Mouse (Mus musculus): ENCODE data around the gene Slc5a11. TPM values are rescaled to one million over a fixed set of nuclear protein-coding genes. Genes with fewer than 3 reads are reported as not detected.

Slc5a11 gene
- polyA plus RNA-seq, 1 experiment: 1.2 TPM

- Histone ChIP-seq H3K4me3 (replicated peaks; ENCODE audit: extremely low read depth, low read depth, low read length) (no peak overlapping the region), H3K4me1 (ENCODE audit: control insufficient read depth, insufficient read depth, low read length) (no peaks in the 10 kb centered on the region)
- TF ChIP-seq CTCF (IDR thresholded peaks at IDR 0.05; ENCODE audit: insufficient read depth, low read length) (no peak), POLR2A (IDR thresholded peaks at IDR 0.05; ENCODE audit: borderline replicate concordance, extremely low read depth, low read depth, low read length) (no peak)
- no peak for DNase-seq
- 84% methylated on average over 3 of the region's 3 CpGs for WGBS
Measured at GRCm38 (mm10) chr7:123188462-123188861, 26.1 kb upstream of the Slc5a11 start.

DNA sequence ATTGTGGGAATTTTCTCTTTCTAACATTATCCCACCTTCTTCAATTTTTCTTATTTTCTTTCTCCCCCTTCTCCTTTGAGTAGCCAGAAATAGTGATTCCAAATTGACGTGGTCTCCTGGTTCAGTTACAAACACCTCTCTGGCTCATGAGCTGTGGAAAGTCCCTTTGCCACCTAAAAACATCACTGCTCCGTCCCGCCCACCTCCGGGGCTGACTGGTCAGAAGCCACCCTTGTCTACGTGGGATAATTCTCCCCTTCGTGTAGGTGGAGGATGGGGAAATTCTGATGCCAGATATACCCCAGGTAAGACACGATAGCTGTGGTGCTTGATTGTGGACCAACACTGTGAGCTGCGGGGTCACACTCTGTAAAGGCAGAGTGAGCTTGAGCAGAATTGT, 24.8 kb upstream of the Slc5a11 start:
- 96% methylated on average over 8 of the region's 8 CpGs for WGBS
- no peak for DNase-seq
- H3K4me3 ChIP-seq (replicated peaks; ENCODE audit: extremely low read depth, low read depth, low read length): no peak overlapping the region
- H3K4me1 ChIP-seq (ENCODE audit: control insufficient read depth, insufficient read depth, low read length): no peaks in the 10 kb centered on the region
- TF ChIP-seq CTCF (IDR thresholded peaks at IDR 0.05; ENCODE audit: insufficient read depth, low read length) (no peak), POLR2A (IDR thresholded peaks at IDR 0.05; ENCODE audit: borderline replicate concordance, extremely low read depth, low read depth, low read length) (no peak)

DNA sequence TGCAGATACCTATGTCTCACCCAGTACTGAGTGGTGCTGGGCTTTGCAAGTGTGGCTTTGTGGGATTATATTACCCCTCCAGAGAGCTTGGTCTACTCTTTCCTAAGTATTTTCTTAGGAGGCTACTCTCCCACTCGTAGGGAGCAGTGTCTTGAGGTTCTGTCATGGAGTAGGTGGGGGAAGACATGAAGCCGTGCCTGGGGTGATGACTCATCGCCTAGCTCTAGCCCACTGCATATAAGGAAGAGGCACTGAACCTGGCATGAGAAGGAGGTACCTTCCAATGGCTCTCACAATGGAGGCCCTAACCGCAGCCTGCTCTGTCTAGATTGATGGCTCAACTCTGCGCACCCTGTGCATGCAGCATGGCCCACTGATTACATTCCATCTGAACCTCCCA, 22.8 kb upstream of the Slc5a11 start:
- H3K4me3 ChIP-seq (replicated peaks; ENCODE audit: extremely low read depth, low read depth, low read length): no peak overlapping the region
- TF ChIP-seq POLR2A (IDR thresholded peaks at IDR 0.05; ENCODE audit: borderline replicate concordance, extremely low read depth, low read depth, low read length) (no peak), CTCF (IDR thresholded peaks at IDR 0.05; ENCODE audit: insufficient read depth, low read length) (no peak)

GRCm38 (mm10) chr7:123193201-123193600, 21.4 kb upstream of the Slc5a11 start:
- no peaks in the 10 kb centered on the region for H3K4me1 ChIP-seq (ENCODE audit: control insufficient read depth, insufficient read depth, low read length)
- DNase-seq: no peak
- 89% methylated on average over 12 of the region's 12 CpGs for WGBS
- TF ChIP-seq CTCF (IDR thresholded peaks at IDR 0.05; ENCODE audit: insufficient read depth, low read length) (no peak), POLR2A (IDR thresholded peaks at IDR 0.05; ENCODE audit: borderline replicate concordance, extremely low read depth, low read depth, low read length) (no peak)
- no peak overlapping the region for H3K4me3 ChIP-seq (replicated peaks; ENCODE audit: extremely low read depth, low read depth, low read length)

More for the DNA sequence above, 22.8 kb upstream of the Slc5a11 start:
- 79% methylated on average over 5 of the region's 5 CpGs for WGBS
- no peak for DNase-seq
- H3K4me1 ChIP-seq (ENCODE audit: control insufficient read depth, insufficient read depth, low read length): no peaks in the 10 kb centered on the region

- H3K4me1 ChIP-seq (ENCODE audit: control insufficient read depth, insufficient read depth, low read length): no peaks in the 10 kb centered on the region
- WGBS: 87% methylated on average over 8 of the region's 8 CpGs
- no peak for DNase-seq
- TF ChIP-seq CTCF (IDR thresholded peaks at IDR 0.05; ENCODE audit: insufficient read depth, low read length) (no peak), POLR2A (IDR thresholded peaks at IDR 0.05; ENCODE audit: borderline replicate concordance, extremely low read depth, low read depth, low read length) (no peak)
- no peak overlapping the region for H3K4me3 ChIP-seq (replicated peaks; ENCODE audit: extremely low read depth, low read depth, low read length)
Measured at GRCm38 (mm10) chr7:123194696-123195095, 19.9 kb upstream of the Slc5a11 start.

DNA sequence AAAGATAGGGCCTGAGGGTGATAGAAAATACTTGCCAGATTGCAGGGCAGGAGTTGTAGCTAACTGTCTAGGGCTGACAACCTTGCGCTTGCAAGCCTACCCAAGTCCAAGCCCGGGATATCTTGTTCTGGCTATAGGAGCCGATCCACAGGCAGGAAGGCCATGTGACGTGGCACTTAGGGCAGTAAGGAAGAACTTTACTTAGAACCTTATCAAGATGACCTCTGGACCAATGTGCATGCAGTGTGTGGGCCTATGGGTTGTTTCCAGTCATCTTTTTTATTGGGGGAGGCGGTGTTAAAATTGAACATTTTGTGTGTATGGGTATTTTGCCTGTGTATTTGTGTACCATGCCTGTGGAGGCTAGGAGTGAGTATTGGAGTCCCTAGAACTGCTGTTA, 18.1 kb upstream of the Slc5a11 start:
- Histone ChIP-seq H3K4me3 (replicated peaks; ENCODE audit: extremely low read depth, low read depth, low read length) (no peak overlapping the region), H3K4me1 (ENCODE audit: control insufficient read depth, insufficient read depth, low read length) (no peaks in the 10 kb centered on the region)
- WGBS: 83% methylated on average over 5 of the region's 5 CpGs
- TF ChIP-seq CTCF (IDR thresholded peaks at IDR 0.05; ENCODE audit: insufficient read depth, low read length) (no peak), POLR2A (IDR thresholded peaks at IDR 0.05; ENCODE audit: borderline replicate concordance, extremely low read depth, low read depth, low read length) (no peak)
- no peak for DNase-seq

GRCm38 (mm10) chr7:123198695-123199094, 15.9 kb upstream of the Slc5a11 start:
- 55% methylated on average over 10 of the region's 10 CpGs for WGBS

GRCm38 (mm10) chr7:123199151-123199550, 15.4 kb upstream of the Slc5a11 start:
- TF ChIP-seq CTCF (IDR thresholded peaks at IDR 0.05; ENCODE audit: insufficient read depth, low read length) (no peak), POLR2A (IDR thresholded peaks at IDR 0.05; ENCODE audit: borderline replicate concordance, extremely low read depth, low read depth, low read length) (no peak)
- H3K4me1 ChIP-seq (ENCODE audit: control insufficient read depth, insufficient read depth, low read length): no peaks in the 10 kb centered on the region
- WGBS: 61% methylated on average over 3 of the region's 3 CpGs
- no peak for DNase-seq
- H3K4me3 ChIP-seq (replicated peaks; ENCODE audit: extremely low read depth, low read depth, low read length): no peak overlapping the region

More at GRCm38 (mm10) chr7:123198695-123199094, 15.9 kb upstream of the Slc5a11 start:
- TF ChIP-seq POLR2A (IDR thresholded peaks at IDR 0.05; ENCODE audit: borderline replicate concordance, extremely low read depth, low read depth, low read length) (no peak), CTCF (IDR thresholded peaks at IDR 0.05; ENCODE audit: insufficient read depth, low read length) (no peak)
- no peak for DNase-seq
- Histone ChIP-seq H3K4me3 (replicated peaks; ENCODE audit: extremely low read depth, low read depth, low read length) (no peak overlapping the region), H3K4me1 (ENCODE audit: control insufficient read depth, insufficient read depth, low read length) (no peaks in the 10 kb centered on the region)

DNA sequence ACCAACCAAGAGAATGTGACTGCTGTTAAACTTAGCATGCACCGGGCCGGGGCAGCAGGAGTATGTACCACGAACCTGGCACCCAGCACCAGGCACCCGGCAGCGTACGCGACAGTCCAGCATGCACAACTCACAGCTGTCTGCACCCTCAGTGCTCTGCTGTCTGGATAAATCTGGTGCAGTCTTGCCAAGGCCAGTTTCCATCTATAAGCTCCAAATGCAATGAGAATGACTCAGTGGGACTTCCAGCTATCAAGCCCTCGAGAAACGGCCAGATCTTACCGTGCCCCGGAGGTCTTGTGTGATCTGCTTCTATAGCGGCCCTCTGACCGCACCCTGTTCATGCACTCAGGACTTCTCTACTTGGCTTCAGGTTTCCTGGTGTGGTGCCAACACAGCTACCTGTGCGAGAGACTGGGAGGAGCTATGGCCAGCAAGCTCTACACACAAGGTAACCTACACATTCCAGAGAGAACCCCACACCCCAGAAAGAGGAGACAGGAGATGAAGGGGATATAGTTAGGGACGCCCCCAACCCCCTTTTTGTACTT, 14.8 kb upstream of the Slc5a11 start:
- no peak for DNase-seq
- Histone ChIP-seq H3K4me1 (ENCODE audit: control insufficient read depth, insufficient read depth, low read length) (no peaks in the 10 kb centered on the region), H3K4me3 (replicated peaks; ENCODE audit: extremely low read depth, low read depth, low read length) (no peak overlapping the region)
- WGBS: 86% methylated on average over 15 of the region's 15 CpGs
- no peak for TF ChIP-seq POLR2A (IDR thresholded peaks at IDR 0.05; ENCODE audit: borderline replicate concordance, extremely low read depth, low read depth, low read length)
- no peak for TF ChIP-seq CTCF (IDR thresholded peaks at IDR 0.05; ENCODE audit: insufficient read depth, low read length)

- TF ChIP-seq POLR2A (IDR thresholded peaks at IDR 0.05; ENCODE audit: borderline replicate concordance, extremely low read depth, low read depth, low read length) (no peak), CTCF (IDR thresholded peaks at IDR 0.05; ENCODE audit: insufficient read depth, low read length) (no peak)
- WGBS: 64% methylated on average over 9 of the region's 9 CpGs
- no peak overlapping the region for H3K4me3 ChIP-seq (replicated peaks; ENCODE audit: extremely low read depth, low read depth, low read length)
- no peak for DNase-seq
- H3K4me1 ChIP-seq (ENCODE audit: control insufficient read depth, insufficient read depth, low read length): no peaks in the 10 kb centered on the region
Measured at GRCm38 (mm10) chr7:123200722-123201121, 13.9 kb upstream of the Slc5a11 start.

Data from lung, adult 2 months (tissue).